Mouse (Mus musculus): Measurements from ENCODE around the gene Zfp560.
"Not testable (repeated sequence)": the region's sequence is repeated elsewhere in the genome, so short reads cannot be mapped to it uniquely, and the experiment has no call there.

Zfp560 gene

DNA sequence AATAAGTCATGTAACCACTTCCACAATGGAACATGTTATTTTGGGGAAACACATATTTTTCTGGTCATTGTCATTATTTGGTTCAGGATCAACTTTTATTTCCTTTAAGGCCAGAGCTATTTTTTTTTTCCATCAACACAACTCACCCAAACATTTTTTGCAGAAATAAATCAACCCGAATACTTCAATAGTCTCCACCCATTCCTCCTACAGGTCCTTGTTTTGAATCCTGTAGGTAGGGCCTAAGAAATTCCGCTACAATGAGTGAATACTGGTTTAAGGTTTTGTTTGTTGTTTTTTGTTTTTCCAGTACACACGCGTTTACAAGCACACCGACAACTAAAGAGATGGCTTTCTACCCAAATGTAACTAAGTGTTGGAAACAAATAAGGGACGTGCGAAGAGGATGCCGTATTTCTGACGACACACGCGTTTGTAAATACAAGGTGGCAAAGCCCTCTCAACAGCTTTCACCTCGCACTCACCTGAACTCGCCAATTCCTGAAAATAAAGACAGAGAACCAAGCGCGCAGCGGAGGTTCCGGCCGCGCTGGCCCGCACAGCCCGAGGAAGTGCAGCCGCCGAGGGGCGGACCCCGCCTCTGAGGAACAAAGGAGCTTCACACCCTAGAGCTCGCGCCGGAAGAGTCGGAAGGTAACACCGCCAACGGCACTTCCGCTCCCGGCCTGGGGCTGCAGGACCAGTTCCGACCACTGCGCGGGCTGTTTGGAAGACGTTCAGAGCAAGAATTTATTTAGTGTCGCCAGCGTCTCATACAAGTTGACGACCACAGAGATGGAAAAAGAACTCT is at the start of gene Zfp560:
Gene Zfp560 (minus strand): TSS at position 646 of the 811 bp plus-strand sequence.
- ATAC-seq (ENCODE audit: insufficient number of reproducible peaks, low FRiP score, low TSS enrichment), result peak; percentile 94

DNA sequence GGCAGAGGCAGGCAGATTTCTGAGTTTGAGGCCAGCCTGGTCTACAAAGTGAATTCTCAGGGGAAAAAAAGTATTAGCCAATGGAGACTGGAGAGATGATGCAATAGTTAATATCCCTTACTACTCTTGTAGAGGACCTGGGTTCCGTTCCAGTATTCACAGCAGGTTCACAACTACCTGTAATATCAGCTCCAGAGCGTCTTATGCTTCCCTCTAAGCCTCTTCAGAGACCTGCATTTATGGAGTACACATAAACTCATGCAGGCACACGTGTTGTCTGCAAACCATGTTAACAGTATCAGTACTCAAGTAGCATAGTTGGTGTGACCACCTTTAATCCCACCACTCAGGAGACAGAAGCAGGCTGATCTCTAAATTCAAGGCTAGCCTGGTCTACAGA is 45.0 kb upstream of the Zfp560 start:
- ATAC-seq (ENCODE audit: insufficient number of reproducible peaks, low FRiP score, low TSS enrichment), result no peak

DNA sequence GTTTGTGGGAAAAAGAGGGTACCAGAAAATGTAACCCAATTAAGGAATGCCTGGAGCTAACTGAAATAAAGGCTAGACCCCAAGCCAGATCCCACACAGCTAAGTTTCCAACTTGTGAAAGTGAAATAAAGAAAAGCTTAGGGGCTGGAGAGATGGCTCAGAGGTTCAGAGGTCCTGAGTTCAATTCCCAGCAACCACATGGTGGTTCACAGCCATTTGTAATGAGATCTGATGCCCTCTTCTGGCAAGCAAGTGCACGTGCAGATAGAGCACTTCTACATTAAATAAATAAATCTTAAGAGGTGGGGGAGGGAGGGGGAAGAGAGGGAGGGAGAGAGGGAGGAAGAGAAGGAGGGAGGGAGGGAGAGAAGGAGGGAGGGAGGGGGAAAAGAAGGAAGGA is 26.5 kb upstream of the Zfp560 start:
- ATAC-seq (ENCODE audit: insufficient number of reproducible peaks, low FRiP score, low TSS enrichment), result no peak

DNA sequence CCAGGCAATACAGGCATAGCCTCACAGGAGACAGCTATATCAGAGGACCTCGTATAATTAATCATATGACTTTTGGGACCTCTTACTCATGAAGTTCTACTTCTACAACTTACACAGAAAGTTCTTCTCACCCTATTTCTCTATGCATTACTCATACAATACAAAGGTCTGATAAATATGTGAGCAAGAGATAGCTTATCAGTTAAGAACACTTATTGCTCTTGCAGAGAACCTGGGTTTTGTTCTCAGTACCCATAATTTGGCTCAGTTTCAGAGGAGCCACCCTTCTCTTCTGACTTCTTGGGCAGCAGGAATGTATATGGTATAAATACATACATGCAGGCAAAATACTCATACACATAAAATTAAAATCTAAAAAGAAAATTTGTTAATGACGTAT is 24.3 kb upstream of the Zfp560 start:
- no peak for ATAC-seq (ENCODE audit: insufficient number of reproducible peaks, low FRiP score, low TSS enrichment)

DNA sequence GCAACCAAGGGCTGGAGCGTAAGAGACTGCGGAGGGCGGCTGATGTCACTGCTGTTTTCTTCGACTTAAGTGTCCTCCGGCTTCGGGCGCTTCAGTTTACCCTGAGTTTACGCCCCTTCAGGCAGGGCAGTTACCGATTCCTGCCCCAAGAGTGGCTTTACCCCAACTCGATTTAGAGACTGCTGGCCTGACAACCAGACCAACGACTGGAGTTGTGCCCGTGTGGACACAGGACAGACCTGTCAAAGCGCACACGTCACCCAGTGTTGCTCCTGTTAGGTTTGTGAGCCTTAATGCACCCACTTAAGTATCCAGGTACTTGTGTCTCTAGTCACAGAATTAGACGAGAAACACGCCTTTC is 346 bp upstream of the Zfp560 start:
- peak; percentile 56 for ATAC-seq (ENCODE audit: insufficient number of reproducible peaks, low FRiP score, low TSS enrichment)

DNA sequence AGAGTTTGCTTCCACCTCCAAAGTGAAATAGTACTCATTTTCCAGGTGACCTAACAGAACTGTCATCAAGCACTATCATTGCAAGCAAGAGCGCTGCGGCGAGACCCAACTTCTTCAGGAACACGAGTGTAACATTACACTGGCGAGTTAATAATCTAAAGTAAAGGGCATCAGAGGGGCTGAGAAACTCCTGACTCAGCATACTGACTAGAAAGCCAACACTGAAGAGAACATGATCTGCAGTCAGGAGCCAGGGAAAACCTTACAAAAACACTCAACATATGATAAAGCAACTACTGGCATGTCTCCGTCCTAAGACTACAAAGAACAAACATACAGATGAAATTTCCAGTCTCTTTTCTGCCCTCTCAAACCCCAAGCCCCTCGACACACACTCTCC is 1.3 kb downstream of the Zfp560 start:
- no peak for ATAC-seq (ENCODE audit: insufficient number of reproducible peaks, low FRiP score, low TSS enrichment)

DNA sequence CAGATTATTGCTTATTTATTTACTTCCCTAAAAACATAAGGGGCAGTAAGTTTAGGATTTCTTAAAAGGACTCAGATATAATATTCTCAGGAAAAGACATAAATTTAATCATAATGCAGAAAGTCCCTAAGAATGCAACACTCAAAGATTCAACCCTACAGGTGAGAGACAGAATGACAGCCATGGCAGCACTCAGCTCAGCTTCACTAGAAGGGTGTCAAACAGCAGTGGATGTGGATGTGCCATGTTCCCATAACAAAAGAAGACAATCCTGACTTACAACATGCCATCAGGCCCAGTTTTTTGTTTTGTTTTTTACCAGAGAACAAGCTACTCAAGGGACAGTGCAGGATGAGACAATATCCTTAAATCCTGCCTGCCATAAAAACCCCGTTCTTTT is 10.3 kb downstream of the Zfp560 start:
- ATAC-seq (ENCODE audit: insufficient number of reproducible peaks, low FRiP score, low TSS enrichment), result no peak

DNA sequence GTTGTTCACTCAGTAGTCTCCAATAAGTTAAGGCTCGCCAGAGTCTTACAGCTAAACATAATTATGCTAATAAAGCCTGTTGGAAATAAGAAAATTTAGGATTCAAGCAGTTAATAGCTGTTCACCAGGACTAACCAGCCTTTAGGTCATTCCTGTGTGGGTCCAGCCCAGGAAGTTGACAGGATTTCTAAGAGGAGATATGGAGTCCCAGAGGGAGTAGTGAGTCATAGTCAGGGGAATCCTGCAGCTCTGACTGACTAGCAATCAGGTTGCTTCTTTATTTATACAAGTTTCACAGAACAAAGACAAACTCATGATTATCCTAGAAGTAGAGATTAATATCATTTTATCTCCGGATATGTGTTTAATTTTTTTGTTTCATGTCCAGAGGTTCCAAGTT is 17.7 kb downstream of the Zfp560 start:
- no peak for ATAC-seq (ENCODE audit: insufficient number of reproducible peaks, low FRiP score, low TSS enrichment)

DNA sequence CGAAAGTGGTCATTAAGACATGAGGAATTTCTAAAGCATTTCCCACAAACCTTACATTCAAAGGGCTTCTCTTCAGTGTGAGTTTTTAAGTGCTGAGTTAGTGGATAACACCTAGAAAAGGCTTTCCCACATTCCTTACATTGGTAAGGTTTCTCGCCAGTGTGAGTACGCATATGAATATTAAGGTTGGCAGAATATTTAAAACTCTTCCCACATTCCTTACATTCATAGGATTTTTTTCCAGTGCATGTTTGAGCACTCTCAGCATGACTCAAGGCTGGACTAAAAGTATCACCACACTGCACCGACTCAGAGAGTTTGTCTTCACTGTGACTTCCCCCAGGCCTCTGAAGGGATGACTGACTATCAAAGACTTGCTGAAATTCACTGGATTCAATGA is 36.5 kb downstream of the Zfp560 start:
- ATAC-seq (ENCODE audit: insufficient number of reproducible peaks, low FRiP score, low TSS enrichment), result no peak

DNA sequence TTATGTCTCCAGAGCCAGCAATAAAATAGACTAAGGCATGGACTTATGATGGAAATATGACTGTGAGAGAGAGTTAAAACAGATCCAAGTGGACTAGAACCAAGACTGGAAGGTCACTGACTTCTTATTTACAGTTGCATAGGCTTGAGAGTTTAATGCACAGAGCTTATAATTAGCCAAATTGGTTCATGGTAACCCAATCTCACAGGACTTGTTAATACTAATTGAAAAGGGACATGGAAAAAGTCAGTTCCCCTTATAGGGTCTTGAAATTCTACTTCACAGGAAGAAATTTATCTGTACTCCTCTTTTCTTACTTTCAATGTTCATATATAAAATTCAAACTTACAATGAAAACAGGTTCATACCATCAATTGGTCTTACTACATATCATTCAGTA is 49.0 kb downstream of the Zfp560 start, which contains the start of gene Olfr18:
Gene Olfr18 (minus strand): TSS at position 101 of the 400 bp plus-strand sequence.
- no peak for ATAC-seq (ENCODE audit: insufficient number of reproducible peaks, low FRiP score, low TSS enrichment)

DNA sequence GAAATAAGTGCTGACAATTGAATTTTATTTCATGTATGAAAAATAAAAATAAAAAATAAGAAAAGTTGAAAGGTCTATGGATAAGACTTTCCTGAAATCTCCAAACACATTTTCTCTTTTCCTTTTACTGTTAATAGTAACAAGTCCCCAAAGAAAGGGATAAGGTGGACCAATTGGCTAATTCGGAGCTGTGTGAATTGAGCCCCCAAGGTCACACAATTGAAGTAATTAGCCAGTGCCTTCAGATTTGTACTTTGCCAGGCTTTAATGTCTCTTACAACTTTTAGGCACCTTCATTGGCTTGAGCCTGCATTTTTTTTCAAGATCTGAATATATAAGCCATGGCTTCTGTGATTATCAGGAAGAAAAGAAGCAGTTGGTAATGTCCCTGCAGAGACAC is 86.7 kb downstream of the Zfp560 start, which contains the start of gene Olfr873:
Gene Olfr873 (plus strand): TSS at position 301 of the 400 bp plus-strand sequence.
- no peak for ATAC-seq (ENCODE audit: insufficient number of reproducible peaks, low FRiP score, low TSS enrichment)

DNA sequence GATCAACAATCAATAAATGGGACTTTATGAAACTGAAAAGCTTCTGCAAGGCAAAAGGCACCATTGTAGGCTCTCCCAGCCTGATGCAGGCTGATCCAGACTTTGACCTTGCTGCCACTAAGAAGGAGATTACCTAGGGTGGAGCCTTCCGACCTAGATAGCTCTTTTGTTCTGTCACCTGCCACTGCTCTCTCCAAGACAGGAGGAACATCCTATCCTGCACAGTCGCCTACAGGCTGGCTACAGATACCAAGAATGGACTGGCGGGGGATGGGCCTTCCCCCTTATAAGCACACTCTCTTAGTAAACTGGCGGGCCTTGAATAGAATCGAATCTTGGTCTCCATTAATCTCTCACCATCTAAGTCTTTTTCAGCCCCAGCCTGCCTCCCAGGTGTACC is 89.4 kb downstream of the Zfp560 start:
- ATAC-seq (ENCODE audit: insufficient number of reproducible peaks, low FRiP score, low TSS enrichment), result not testable (repeated sequence)

Data from cerebellum, adult (tissue).